In the genomic region with DNA sequence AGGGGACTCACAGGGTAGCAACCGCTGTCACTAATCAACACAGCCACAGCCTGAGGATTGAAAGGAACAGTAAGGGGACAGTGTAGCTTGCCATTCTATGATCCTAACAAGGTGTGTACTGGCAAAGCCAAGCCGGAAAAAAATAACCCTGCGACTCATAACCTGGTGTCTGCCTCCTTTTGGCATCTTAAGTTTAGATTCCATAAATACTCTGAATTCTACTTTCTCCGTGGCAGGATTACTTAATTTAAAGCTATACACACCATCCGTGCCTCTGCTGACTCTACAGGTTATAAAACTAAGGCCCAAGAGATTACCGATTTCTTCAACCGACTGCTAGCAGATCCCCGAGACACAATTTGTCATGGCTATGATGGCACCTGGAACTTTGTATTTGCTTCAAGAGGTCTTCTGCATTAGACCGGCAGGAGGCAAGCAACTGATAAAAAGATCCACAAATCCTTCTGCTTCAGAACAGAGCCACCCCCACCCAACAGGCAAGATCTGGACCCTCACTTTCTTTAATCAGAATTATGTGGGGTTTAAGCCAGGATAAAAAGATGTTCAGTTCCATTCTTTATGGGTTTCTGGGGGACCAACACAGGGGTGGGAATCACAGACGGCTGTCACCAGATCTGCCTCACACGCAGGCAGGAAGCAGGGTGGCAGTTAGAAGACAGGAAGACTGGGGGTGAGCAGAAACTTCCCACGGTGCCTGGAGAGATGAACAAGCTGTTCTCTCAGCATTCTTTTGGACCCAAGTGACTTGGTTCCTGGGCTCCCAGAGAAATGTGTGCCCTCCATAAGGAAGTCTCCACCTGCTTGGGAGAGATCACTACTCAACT, we compare ENCODE assay signal across 12 mouse cellular contexts.
DNase-seq lines count a peak whose midpoint lies in the region; ATAC-seq lines count a peak whose summit lies in the region.
"Had no signal": no experiment of that assay in that cellular context is flagged by ENCODE, and none has a peak within 500 bp of the region (broad histone marks: within the 10 kb centered on the region; RNA-seq: fewer than 3 reads in every experiment).

No protein-coding gene starts in this region.

- H3K27me3 ChIP-seq in embryonic facial prominence, embryonic 11.5 days (ENCODE audit: control insufficient read depth, insufficient read depth, low read length) = no peaks in the 10 kb centered on the region
- H3K27me3 ChIP-seq: liver, embryonic 15.5 days; neural tube, embryonic 15.5 days had no signal

- no peak for ATAC-seq in embryonic facial prominence, embryonic 11.5 days (replicated peaks; ENCODE audit: insufficient number of reproducible peaks, low FRiP score, low TSS enrichment, low read depth)
- ATAC-seq in megakaryocyte, adult 5-6 weeks (ENCODE audit: poor library complexity, severe bottlenecking) = peak; percentile 51; the same call in 1 of the 2 replicates

- H3K27ac ChIP-seq in embryonic facial prominence, embryonic 11.5 days (replicated peaks; ENCODE audit: low read depth, low read length) = 0 out of 2 replicates have a peak overlapping the region, but pooled peaks have one; percentile 28
- H3K27ac ChIP-seq: gastrocnemius, adult 2 months; liver, embryonic 15.5 days; neural tube, embryonic 15.5 days had no signal

- H3K4me1 ChIP-seq in embryonic facial prominence, embryonic 11.5 days (ENCODE audit: control insufficient read depth, insufficient read depth, low read length) = no peaks in the 10 kb centered on the region
- H3K4me1 ChIP-seq: liver, embryonic 15.5 days had no signal

- DNase-seq in heart, adult 11 months = peak; percentile 63
- DNase-seq in heart, adult 8-10 months (ENCODE audit: low spot score) = no peak
- DNase-seq in 3T3-L1 (ENCODE audit: low read depth, low spot score) = peak; percentile 53
- DNase-seq in embryonic facial prominence, embryonic 11.5 days (ENCODE audit: low spot score) = no peak
- DNase-seq in kidney, postnatal 25 days = no peak
- no peak for DNase-seq in cerebellum, postnatal 4 days (ENCODE audit: low spot score in 2 of 2)
- no peak for DNase-seq in adrenal gland, postnatal 25 days
- DNase-seq: gastrocnemius, adult 2 months; layer of hippocampus, postnatal 36 days had no signal

- no peaks in the 10 kb centered on the region for H3K9me3 ChIP-seq in embryonic facial prominence, embryonic 11.5 days (replicated peaks; ENCODE audit: control insufficient read depth, low read length)
- H3K9me3 ChIP-seq: liver, embryonic 15.5 days; neural tube, embryonic 15.5 days had no signal

- 61% methylated on average over 12 of the region's 12 CpGs for WGBS in embryonic facial prominence, embryonic 11.5 days

- no peaks in the 10 kb centered on the region for H3K36me3 ChIP-seq in embryonic facial prominence, embryonic 11.5 days (replicated peaks; ENCODE audit: control insufficient read depth, insufficient read depth, low read depth, low read length)
- H3K36me3 ChIP-seq: liver, embryonic 15.5 days; neural tube, embryonic 15.5 days had no signal

- H3K4me3 ChIP-seq in embryonic facial prominence, embryonic 11.5 days (ENCODE audit: low read depth, low read length) = no peak overlapping the region
- H3K4me3 ChIP-seq: gastrocnemius, adult 2 months; liver, embryonic 15.5 days; neural tube, embryonic 15.5 days had no signal

- no peak overlapping the region for H3K9ac ChIP-seq in embryonic facial prominence, embryonic 11.5 days (replicated peaks; ENCODE audit: low read length)
- H3K9ac ChIP-seq: liver, embryonic 15.5 days; neural tube, embryonic 15.5 days had no signal

- H3K4me2 ChIP-seq in embryonic facial prominence, embryonic 11.5 days (ENCODE audit: low read depth, low read length) = no peak overlapping the region
- H3K4me2 ChIP-seq: liver, embryonic 15.5 days; neural tube, embryonic 15.5 days had no signal

Comparison
In these comparisons a context has a peak if more than half of its experiments do, and no peak if none do; other contexts are left out.
1. DNase-seq: peak in heart, adult 11 months (single experiment) and 3T3-L1 (single experiment); none in heart, adult 8-10 months (single experiment), embryonic facial prominence, embryonic 11.5 days (single experiment), kidney, postnatal 25 days (0 of 2), cerebellum, postnatal 4 days (0 of 2) and adrenal gland, postnatal 25 days (single experiment).